Mouse (Mus musculus): ENCODE measurements around the gene Dhfr.
A peak's percentile ranks its signal among the peaks of the same experiment; 100 is the strongest.
"Not testable (repeated sequence)": the region's sequence is repeated elsewhere in the genome, so short reads cannot be mapped to it uniquely, and the experiment has no call there.

Dhfr gene

DNA sequence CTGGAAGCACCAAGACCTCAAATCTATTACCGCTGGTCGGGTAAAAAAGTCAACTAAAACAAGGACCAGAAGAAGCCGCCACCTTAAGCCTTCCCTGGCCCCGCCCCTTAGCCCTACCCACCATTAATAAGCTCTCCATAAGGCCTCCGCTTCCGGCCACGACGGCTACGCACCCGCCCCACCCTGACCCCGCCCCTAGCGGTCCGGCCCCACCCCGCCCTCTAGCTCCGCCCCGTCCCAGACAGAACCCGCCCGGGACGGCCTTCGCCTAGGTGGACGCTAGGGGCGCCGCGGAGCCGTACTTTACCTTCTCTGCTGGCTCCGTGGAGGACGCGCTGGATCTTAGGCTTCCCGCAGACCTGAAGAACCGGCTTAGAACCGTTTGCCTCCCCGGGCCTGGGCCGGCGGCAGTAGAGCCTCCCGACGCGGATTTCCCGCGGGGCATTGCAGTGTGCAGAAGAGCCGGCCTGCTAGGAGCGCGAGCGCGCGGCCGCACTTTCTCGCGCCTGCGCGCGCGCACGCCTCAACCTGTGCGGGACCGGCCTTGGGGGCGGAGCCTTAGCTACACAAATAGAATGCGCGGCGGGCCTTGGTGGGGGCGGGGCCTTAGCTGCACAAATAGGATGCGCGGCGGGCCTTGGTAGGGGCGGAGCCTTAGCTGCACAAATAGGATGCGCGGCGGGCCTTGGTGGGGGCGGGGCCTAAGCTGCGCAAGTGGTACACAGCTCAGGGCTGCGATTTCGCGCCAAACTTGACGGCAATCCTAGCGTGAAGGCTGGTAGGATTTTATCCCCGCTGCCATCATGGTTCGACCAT is at the start of gene Dhfr, which contains the start of gene Msh3:
Gene Dhfr, plus strand, starts transcription at position 271 of the 816 bp plus-strand sequence.
Gene Msh3, minus strand, starts transcription at position 548 of the 816 bp plus-strand sequence.
- peak; percentile 97 for DNase-seq

DNA sequence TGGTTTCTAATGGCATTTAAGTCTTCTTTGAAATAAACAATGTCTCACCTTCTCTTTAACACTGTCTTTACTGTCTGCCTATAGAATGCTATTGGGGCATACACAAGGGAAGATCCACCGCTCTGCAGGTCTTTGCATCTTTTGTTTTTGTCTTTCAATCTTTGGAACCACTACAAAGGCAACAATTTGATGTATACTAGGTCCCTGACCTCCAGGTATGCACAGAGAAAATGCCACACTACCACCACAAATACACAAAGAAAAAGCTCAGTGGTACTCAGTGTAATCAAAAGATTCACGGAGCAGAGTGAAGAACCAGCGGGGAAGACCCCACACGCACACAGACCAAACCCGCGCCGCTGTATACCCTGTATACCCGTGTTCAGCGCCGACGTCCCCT is 48.8 kb upstream of the Dhfr start, which contains the start of gene Gm20379:
Gene Gm20379, plus strand, starts transcription at position 301 of the 400 bp plus-strand sequence.
- DNase-seq = no peak

DNA sequence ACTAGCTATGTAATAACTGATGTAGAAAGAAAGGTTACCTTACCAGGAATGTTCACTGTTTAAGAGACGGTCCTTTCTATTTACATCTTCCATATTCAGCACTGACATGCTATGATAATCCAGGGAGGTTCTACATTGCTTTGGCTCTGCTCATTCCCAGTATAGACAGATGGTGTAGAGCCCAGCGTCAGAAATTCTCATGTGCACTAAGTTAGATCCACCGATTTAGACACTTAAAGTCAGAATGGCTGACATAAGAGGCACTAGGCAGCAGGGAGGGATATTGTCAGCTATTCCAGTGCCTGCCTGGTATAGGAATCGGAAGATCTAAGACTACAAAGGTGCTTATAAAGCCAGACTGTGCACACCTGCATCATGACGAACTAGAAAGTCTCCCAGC is 39.9 kb upstream of the Dhfr start:
- no peak for DNase-seq

DNA sequence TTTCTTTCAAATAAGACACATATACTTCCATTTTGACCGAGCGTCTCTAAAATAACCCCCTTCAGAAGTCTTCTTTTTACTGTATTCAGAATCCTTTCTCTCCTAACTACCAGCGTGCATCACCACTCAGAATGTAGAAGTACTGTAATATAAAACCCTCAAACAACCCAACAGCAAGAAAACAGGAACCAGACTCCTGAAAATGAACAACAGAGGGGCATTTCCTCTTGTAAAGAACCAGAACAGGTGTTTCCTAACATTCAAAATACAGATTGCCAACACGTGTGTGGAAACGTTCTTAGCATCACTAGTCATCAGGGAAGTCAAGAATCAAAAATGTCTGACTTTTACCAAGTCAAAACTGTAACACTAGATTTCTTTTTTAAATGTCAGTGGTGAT is 33.8 kb upstream of the Dhfr start:
- no peak for DNase-seq

DNA sequence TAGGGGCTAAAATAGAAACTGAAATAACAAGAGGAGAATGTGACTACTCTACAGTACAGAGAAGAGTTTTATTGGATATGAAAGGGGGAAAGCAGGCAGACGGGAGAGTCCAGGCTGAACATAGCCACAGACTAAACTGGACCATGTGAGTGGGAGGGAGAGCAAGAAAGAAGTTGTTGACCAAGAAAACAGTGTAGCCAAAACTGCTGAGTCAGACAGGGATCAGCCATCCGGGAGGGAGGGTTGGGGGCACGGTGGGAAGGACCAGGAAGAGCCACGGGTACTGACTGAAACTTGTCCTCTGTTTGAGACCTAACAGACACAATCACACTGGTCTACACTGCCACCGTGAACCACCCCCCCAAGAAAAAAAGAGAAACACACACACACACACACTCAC is 28.5 kb upstream of the Dhfr start:
- no peak for DNase-seq

DNA sequence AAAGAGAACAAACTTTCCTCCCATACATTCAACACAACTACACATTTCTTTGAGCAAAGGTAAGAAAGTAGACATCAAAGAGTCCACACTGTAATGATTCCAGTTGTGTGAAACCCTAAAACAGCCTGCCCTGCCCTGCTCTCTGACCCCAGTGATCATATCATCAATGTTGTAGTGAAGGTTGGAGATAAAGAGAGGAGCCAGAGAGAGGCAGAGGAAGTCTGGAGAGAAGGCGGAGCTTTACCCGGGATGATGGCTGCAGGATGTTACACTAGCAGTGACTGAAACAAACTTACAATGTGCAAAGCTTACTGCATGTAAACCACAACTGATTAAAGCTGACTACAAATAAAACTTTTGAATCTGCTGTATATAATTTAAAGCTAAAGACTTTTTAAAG is 26.5 kb upstream of the Dhfr start:
- no peak for DNase-seq

DNA sequence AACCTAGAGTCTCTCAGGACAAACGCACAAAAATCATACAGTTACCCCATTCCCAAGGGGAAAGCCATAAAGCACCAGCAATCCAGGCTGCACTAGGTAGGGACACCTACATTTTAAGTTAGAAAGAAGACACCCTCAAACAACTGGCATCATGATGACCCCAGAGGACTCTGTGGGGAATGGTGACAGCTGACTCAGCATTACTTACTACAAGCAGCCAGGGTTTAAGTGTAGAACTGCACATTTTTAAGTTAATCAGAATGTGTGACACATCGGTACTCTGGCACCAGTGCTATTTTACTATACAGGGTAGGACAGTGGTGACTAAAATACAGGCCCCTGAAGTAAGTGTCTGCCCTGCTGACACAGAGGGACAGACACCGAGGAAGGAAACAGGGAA is 23.9 kb upstream of the Dhfr start:
- no peak for DNase-seq

DNA sequence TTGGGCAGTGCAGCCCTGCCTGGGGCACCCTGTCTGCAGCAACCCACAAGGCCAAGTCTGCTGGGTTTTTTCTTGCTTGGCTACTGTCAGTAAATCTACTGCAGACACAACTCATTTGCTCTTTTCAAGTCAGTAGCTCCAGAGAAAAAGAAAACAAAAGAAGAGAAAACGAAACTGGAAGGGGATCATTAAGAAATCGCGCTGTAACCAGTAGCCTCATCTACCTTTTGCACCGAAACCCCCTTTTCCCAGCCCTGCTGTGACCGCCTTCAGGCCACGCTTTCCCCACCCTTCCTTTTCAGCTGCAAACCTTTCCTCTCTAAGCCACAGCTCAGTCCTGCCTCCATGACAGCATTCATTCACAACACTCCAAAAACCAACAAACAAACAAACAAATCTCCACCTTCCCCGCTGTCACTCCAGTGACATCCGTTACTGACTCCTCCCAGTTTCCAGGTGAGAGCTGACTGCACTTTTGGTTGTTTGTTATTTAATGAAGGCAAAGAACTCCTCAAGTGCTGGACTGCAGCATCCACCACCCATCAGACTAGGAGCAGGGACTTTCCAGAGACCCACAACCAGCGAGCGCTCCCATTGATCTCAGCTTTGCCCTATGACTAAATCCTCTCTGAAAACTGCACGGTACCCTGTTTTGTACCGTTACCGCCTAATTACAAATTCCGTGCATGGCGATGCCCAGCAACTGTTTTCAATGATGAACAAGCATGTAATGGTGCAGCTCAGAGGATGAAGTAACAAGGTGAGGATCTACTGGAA is 22.2 kb upstream of the Dhfr start:
- no peak for DNase-seq

DNA sequence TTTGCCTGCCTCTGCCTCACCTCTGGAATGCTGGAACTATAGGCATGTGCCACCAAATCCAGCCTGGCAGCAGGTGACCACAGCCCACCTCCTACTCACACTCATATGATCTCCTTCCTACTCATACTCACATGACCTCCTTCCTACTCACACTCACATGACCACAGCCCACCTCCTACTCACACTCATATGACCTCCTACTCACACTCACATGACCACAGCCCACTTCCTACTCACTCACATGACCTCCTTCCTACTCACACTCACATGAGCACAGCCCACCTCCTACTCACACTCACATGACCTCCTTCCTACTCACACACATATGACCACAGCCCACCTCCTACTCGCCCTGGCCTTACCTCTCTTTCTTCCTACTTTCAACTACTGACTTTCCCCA is 17.7 kb upstream of the Dhfr start:
- no peak for DNase-seq

DNA sequence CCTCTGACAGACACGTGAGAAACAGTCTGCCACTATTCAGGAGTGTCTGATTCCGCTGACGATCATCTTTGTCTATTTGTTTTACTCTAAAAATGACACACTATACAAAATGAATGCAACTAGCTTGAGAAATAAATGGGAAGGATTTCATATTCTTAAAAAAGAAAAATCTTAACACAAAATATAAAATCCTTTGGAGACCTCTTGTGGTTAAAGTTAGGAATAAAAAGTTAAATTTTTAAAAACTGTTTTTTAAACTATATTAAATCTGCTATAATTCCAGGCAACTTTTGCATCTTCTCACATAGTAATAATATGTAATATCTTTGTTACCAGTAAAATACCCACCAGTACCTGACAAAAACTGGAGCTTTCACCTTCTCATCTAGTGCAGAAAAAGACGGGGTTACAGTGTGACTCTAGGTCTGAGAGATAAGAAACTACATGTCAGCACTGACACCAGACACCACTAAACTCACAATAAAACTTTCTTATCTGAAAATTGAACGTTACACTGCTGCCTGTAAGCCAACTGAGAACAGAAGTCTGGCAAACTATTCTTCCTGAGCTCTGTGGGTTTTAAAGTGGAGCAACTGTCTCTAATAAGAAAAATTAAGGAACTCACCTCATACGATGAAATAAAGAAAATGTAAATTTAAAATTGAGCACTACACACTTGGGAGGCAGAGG is 16.6 kb upstream of the Dhfr start:
- no peak for DNase-seq

DNA sequence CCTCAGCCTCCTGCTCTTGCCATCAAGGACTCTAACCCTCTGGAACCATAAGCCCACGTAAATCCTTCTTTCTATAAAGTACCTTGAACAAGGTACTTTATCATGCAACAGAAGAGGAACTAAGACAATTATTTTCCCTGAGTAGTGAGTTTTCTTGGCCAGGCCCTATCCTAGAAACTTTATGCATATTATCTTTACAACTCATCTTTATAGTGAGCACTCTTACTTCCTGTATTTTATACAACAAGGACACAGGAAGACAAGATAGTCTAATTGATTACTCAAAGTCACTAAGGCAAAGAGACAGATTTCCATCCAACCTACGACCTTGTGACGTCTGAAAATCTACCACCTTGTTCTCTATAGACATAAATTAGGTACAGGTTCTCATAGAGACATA is 14.7 kb upstream of the Dhfr start:
- DNase-seq = no peak

DNA sequence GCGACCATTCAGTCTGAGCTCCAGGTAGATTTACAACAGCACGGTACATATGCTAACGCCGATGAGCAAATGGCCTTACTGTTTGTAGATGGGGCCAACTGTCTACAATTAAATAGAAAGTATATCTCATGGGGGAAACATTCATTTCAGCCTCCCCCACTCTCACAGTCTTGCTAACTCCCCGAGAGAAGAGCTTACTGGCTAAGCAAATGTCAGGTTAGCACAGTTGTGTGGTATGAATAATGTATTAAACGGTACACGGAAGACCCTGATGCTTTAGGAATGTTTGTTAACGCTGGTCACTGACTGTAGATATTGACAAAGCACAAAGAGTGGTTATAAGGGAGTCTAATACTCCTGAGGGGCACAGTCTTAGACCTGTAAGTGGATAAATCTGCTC is 10.5 kb upstream of the Dhfr start:
- no peak for DNase-seq

DNA sequence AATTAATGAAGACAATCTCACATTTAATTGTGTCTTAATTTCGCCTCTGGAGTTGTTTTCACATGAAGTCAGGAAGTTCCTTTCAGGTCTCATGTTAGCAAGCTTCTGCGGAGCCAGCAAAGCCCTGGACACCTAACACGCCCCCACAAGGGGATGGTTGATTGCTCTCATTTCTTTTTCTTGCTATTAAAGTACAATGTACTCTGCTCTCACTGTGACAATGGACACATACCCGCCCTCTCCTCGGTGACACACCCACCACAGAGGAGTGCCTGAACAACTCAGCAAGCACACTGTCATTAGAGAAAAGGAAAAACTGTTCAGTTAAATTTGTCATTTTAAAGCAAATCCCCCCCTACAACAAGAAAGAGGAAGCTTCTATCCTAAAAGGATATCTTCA is 8.2 kb upstream of the Dhfr start:
- DNase-seq = no peak

DNA sequence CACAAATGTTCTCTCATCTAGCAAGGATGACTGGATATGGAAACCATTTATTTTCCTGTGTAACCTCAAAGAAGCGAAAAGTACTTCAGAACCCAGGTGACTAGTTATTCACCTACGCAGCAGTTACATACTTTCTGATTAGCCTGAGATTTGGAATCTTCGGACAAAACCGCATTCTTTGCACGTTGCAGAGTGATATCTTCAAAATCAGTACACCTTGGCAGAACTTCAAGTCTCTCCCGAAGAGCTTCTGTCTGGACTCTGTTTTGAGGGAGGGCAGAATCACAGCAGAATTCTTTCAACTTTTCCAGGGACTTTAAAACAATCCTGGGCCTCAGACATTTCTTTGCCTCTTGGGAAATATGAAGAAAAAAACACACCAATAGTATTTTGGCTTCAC is 3.4 kb upstream of the Dhfr start:
- DNase-seq = no peak

DNA sequence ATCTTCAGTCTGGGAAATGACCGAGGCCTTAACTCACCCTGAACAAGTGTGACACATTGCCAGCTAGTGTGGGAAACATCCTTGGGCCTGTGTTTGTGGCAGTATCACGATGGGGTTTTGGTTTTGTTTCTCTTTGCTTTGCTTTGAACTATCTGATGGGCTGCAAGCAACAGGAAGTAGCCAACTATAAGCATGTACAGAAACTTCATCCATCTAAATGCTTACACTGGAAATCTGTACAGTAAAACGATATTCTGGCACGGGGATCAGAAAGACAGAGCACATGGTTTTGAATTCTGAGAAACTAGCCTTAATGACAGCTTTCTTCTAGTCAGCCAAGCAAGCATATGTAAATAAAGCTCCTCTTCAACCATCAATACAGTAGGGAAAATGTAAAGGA is 570 bp upstream of the Dhfr start:
- no peak for DNase-seq

DNA sequence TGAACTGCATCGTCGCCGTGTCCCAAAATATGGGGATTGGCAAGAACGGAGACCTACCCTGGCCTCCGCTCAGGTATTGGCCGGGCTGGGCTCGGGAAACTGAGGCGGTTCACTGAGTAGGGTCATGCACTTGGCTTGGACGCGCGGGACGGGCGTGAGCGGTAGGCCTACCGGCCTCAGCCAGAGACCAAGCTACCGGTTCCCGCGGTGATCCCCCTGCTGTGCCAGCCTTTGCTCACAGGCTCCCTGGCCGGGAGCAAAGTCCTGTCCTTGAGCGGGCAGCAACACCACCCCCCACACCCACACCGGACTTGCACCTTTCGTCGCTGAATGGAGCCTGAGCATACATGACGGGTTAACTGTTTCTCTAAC is 732 bp downstream of the Dhfr start:
- no peak for DNase-seq

DNA sequence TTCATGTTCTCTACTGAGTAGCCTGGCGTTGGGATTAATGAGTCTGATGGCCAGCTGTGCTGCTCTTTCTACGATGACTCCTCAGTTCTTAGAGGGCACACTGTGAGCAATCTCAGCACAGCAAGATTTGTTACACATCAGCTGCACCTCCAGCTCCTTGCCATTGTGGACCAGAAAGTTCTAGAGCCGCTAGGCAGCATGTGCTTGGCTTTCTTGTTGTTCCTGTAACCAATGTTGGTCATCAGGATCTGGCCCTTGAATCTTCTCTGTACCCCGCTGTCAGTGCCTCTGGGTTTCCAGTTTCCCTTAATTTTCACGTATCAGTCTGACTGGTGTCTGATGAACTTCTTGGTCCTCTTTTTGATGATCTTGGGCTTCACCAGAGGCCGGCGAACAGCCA is 1.9 kb downstream of the Dhfr start:
- peak; percentile 10 for DNase-seq

DNA sequence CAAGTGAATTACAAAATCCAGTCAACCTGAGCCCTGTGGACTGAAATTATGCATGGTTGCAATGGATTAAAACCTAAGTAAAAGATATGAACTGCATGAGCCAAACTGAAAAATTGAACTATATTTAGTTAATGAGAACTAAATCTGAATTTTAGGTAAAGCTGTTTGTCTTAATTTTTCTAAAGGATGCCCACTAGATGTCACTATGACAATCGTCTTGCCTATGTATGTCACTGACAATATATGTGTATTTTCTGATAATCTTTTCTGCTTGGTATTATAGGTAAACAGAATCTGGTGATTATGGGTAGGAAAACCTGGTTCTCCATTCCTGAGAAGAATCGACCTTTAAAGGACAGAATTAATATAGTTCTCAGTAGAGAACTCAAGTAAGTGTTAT is 3.1 kb downstream of the Dhfr start:
- no peak for DNase-seq

DNA sequence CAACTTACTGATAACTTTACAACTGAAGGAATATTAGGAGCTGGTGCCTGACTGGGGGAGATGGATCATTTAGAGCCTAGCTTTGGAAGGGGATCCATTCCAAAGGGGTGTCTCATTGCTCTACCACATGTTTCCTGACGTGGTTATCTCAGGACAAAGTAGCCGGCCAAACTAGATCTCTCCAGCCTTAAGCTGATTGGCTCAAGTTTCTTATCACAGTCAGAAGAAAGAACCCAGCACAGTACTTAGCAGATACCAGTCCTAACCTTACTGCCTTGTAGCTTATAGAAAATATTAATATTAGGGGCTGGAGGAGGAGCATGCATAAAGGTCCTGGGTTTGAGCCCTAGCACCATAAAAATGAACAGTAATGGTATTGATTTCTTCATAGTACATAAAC is 7.1 kb downstream of the Dhfr start:
- no peak for DNase-seq

DNA sequence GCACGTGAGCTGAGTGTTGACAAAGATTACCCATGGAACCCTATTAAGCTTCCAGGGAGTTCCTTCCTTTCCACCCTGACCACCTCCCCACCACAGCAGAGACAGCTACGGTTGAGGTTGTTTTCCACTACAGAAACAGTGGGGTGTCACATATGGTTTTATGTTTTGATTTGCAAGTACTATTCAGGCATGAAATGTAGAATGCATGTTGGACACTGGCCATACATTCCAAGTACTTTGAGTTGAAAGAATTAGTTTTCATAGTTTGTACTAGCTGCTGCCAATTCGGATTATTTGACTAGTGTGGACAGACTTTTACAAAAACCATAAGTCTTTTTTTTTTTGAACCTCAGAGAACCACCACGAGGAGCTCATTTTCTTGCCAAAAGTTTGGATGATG is 10.8 kb downstream of the Dhfr start:
- DNase-seq = no peak

DNA sequence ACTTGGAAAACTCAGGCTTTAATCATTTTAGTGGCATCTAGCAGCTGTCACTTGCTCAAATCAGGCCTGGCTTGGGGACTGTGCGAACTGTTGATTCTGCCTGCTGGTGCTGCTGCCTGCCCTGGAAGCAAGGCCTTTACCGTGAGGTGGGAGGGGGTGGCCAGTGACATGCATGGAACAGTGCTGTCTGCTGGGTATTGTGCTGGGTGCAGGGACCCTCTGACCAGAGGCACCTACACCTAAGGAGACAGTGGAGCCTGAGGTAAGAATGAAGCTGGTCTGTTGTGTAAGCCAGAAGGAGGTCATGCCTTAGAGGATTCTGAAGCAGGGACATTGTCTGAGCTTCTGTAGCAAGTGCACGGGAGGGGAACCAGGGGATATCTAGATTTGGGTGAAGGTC is 16.3 kb downstream of the Dhfr start:
- no peak for DNase-seq

DNA sequence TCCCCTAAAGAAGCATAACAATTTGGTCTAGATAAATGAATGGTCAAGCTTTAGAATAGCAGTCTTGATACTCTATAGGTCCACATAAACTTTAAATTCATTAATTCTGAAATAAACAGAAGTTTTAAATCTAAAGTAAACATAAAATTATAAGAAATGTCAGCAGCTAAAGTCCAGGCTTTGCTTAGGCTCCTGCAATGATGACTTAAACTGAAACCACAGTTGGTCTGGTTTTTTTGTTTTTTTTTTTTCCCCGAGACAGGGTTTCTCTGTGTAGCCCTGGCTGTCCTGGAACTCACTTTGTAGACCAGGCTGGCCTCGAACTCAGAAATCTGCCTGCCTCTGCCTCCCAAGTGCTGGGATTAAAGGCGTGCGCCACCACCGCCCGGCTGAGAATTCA is 16.9 kb downstream of the Dhfr start:
- not testable (repeated sequence) for DNase-seq

DNA sequence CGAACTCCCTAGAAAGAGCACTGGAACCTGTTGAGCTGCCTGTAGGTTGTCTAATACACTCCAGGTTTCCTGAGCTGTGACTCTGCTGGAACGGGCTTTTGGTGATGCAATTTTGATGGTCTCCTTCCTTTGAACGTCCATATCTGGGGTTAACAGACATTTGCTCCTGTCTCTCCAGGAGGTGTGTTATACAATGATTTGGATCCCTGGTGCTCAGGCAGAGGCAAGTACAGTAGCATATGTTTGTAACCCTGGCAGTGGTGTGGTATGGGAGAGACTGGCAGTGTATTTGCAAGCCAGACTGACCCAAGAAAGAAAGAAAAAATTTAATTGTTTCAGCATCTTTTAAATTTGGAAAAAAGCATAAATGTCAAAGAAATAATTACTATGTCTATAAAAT is 32.8 kb downstream of the Dhfr start:
- no peak for DNase-seq
